Mouse (Mus musculus): ENCODE results near the gene Sae1.
"Not testable (repeated sequence)": the region's sequence is repeated elsewhere in the genome, so short reads cannot be mapped to it uniquely, and the experiment has no call there.

The Sae1 gene

DNA sequence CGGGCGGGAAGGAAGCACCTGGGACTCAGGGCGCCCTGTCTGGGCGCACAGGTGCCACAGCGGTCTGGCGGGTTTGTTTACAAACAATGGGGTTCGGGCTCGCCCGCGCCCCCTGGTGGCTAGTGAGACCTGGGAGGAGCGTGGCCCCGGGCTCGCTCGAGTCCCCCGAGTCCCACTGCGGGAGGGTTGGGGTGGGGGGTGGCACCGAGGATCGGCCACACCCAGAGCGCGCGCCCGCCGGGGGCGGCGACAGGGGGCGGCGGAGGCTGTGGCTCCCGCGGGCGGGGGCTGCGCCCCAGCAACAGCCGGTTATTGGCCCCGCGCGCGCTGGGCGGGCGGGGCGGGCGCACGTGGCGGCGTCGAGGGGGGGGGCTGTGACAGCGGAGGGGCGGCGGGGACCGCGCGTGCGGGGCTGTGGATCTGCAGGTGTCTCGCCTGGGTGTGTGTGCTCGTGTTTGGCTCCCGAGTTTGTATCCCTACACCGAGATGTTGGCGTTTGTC, 77.5 kb downstream of the Sae1 start:
- peak; percentile 71 for DNase-seq (ENCODE audit: low spot score in 2 of 2)

GRCm38 (mm10) chr7:16309318-16310019, 78.1 kb downstream of the Sae1 start:
- DNase-seq (ENCODE audit: low spot score in 2 of 2): peak; percentile 65 to 69

DNA sequence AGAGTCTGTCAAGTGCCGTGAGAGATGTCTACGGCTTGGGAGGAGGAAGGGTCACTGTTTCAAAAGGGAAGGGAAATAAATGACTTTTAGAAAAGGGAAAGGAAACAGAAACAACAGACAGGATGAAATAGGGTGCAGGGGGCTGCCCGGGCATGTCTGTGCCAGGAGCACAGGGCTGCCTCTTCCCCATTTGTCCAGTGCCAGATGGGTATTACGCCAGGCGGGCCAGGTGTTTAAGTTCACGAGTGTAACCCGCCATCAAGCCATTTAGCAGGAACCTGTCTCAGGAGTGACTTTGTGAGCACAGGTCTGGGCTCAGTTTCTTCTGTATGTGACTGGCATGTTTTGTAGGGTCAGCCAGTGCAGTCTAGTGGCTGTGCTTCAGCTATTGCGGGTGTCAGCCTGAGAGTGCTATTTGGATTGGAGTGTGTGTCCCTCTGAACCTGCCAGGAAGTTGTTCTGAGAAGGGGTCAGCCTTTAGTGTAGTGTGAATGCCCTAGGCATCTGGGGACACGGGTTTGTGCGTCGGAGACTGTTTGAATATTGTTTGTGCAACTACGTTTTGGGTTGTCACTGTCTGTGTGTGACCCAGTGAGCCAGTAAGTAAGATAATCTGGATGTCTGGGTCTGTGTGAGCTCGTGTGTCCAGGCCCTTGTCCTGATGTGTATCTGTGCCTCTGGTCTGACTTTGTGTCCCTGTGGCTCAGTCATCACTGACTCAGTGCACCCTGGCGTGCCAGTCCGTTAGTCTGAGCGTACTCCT, 78.9 kb downstream of the Sae1 start:
- no peak for DNase-seq (ENCODE audit: low spot score in 2 of 2)

GRCm38 (mm10) chr7:16308093-16308492, 79.5 kb downstream of the Sae1 start, which contains the start of gene Bbc3:
Gene Bbc3 (plus strand): TSS chr7:16308393.
- DNase-seq (ENCODE audit: low spot score in 2 of 2): not testable (repeated sequence)

GRCm38 (mm10) chr7:16307141-16307540, 80.5 kb downstream of the Sae1 start:
- not testable (repeated sequence) for DNase-seq (ENCODE audit: low spot score in 2 of 2)

- peak; percentile 86 to 92 for DNase-seq (ENCODE audit: low spot score in 2 of 2)
These were observed 88.1 kb downstream of the Sae1 start for GRCm38 (mm10) chr7:16299419-16300035.

- no peak for DNase-seq (ENCODE audit: low spot score in 2 of 2)
These were observed 88.7 kb downstream of the Sae1 start for GRCm38 (mm10) chr7:16298927-16299326.

DNA sequence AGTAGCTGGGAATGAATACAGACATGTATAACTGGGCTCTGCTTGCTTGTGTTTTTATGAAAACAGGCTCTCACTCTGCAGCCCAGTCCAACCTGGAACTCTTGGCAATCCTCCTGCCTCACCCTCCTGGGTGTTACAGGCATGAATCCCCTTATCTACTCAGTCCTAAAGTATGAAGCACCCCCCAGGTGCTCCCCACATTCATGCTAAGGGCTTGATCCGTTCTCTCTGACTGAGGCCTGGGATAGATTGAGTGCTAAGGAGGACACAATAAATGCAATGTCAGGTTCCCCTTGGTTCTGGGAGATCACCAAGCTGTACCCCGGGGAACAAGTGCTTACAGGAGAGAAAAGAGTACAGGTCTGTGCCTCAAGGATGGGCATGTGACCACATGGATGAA, 90.0 kb downstream of the Sae1 start:
- DNase-seq (ENCODE audit: low spot score in 2 of 2): no peak

DNA sequence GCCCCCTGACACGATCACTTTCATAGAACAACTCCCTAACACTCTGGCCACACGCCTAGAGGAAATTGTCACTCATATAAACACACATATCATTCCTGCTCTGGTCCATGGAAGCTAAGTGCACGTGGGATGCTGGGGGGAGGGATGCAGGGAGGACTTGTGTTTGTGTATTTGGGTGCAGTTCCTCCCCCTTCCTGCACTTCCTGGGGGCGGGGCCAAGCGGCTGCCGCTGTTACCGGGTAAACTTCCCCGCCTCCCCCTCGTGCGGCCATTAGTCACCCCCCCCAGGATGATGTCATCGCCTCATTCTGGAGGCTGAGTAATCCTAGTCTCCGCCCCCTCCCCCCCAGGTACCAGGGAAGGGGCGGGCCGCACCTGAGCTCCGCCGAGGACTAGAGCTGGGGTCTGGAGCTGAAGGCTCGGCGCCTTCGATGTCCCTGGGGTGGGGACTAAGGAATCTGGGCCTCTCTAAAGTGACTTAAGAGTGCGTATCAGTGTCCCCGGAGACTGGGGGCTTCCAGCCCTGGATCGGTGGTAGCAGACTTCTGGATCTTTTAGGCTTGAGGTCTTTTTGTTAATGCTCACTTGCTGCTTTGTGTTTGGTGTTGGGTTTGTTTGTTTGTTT, 90.7 kb downstream of the Sae1 start:
- DNase-seq (ENCODE audit: low spot score in 2 of 2): peak; percentile 56 to 62

DNA sequence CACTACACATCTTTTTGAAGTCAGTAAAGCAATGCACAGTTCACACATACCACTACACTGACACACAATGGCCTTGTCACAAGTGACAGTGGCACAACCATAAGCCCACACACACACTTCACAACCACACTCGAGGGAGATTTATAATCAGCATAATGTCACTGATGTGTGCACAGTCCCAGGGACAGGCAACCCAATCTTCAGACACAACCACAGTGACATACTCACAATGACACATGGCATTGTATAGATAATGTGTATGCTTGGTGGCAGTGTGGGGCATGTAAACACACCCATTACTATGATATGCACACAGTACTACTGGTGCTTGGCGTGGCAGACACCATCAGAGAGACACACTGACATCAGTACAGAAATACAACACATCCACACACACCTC, 91.5 kb downstream of the Sae1 start:
- no peak for DNase-seq (ENCODE audit: low spot score in 2 of 2)

GRCm38 (mm10) chr7:16295321-16295900, 92.2 kb downstream of the Sae1 start:
- peak; percentile 52 to 56 for DNase-seq (ENCODE audit: low spot score in 2 of 2)

DNA sequence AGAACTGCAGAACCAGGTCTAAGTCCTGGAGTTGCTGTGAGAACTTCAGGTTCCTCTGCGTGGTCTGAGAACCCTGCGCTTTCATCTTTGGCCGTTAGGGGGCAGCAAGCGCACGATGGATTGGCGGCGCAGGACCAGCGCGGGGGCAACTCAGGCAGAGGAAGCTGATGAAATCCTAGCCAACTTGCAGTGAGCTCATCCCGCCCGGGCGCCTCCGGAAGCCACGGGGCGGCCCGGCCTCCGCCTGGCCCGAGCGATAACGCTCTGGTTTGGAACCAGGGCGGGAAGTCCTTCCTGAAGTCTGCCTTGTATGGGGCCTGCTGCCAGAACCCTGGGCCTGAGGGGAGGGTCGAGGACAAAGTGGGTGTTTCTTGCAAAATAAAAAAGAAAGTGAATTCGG, 92.8 kb downstream of the Sae1 start:
- peak; percentile 92 to 93 for DNase-seq (ENCODE audit: low spot score in 2 of 2)

GRCm38 (mm10) chr7:16294346-16294745, 93.3 kb downstream of the Sae1 start:
- no peak for DNase-seq (ENCODE audit: low spot score in 2 of 2)

DNA sequence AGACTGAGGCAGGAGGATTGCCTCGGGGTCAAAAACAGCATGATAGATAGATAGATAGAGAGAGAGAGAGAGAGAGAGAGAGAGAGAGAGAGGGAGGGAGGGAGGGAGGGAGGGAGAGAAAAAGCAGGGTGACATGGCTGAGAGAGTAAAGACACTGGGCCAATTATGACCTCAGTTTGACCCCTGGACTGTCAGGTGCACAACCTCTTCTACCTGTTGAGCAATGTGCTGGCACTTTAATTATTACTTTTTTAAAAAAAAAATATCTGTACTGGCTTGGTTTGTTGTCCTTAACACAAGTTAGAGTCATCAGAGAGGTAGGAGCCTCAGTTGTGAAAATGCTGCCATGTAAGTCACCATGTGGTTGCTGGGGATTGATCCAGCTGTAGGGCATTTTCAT, 99.8 kb downstream of the Sae1 start:
- no peak for DNase-seq (ENCODE audit: low spot score in 2 of 2)

DNA sequence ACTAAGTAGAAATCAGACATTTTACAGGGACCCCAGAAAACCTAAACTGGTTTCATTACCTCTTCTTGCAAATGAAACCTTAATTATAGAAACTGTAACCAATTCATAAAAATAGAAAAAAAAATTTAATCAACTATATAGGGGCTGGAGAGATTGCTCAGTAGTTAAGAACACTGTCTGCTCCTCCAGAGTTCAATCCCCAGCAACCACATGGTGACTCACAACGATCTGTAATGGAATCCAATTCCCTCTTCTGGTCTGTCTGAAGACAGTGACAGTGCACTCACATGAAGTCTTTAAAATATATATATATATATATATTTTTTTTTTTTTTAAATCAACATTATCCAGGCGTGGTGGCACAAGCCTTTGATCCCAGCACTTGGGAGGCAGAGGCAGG, 100.6 kb downstream of the Sae1 start:
- no peak for DNase-seq (ENCODE audit: low spot score in 2 of 2)

DNA sequence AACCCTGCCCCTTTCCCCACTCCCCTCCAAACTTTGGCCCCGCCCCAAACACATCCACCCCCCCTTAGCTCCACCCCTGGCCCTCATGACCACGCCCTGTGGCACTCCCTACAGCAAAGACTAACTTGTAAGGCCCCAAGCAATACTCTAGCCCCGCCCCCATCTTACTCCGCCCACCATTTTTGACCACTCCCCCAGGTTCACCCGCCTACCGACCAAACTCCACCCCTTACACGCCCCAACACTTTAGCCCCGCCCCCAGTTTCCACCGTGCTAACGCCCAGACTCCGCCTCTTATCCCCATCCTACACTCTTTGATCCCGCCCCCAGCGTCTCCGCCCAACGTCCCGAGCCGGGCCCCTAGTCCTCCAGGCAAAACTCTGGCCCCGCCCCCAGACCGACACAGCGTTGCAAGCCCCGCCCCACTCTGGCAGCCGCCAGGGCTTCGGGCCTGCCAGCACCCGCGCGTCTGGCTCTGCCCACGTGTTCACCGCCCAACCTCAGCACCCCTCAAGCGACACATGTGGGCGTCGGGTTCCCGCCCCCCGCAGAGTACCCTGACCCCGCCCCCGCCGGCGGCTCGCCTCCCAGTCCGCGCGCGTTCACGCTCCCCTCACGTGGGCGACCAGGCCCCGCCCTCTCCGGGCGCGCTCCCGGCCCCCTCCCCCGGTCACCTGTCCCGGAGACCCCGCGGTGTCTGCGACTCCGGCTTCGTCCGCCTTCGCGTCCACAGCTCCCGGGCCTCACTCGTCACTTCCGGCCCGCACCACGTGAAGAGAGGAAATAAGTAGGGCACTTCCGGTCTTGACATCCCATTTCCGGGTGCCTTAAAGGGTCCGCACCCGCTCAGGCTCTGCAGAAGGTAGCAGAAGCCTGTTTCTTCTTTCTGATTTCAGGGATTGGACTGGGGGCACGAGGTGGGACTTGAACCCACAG, 101.3 kb downstream of the Sae1 start, which contains the start of gene Ccdc9:
TSS of gene Ccdc9 (minus strand) at position 770 of the 936 bp plus-strand sequence.
- peak; percentile 96 to 98 for DNase-seq (ENCODE audit: low spot score in 2 of 2)

DNA sequence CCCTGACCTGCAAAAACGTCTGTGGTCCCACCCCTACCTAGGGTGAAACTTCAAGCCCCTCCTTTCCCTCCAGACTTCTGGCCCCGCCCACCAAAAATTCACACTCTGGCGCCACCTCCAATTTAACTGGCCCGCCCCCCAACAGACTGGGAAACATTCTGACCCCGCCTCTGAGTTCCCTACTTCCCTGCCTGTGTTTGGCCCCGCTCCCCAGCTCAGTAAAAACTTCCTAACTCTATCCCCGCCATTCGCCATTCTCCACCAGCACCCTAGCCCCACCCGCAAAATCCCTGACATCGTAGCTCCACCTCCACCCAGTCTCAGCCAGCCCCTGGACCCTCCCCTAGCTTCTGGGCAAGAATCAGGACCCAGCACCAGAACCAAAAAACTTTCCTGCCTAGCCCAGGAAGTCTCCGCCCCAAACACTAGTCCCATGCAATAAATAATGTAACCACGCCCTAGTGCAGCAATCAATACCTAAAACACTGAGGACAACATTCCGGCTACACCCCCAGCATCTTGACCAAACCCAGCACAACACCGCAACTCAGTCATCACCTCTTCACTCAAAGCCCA, 102.1 kb downstream of the Sae1 start:
- DNase-seq (ENCODE audit: low spot score in 2 of 2): peak in 1 of 2 experiments; percentile 41

DNA sequence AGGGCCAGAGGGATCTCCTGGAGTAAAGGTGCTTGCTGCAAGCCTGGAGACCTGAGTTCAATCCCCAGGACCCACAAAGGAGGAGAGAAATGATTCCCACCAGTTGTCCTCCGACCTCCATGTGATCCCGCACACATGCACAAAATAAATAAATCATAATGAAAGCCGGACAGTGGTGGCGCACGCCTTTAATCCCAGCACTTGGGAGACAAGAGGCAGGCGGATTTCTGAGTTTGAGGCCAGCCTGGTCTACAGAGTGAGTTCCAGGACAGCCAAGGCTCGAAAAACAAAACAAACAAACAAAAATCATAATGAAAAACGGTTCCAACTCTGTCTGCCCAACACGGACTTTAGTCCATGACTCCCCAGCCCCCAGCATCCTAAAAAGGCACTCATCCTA, 102.7 kb downstream of the Sae1 start:
- no peak for DNase-seq (ENCODE audit: low spot score in 2 of 2)

- DNase-seq (ENCODE audit: low spot score in 2 of 2): no peak
These were observed 103.6 kb downstream of the Sae1 start for GRCm38 (mm10) chr7:16284001-16284400.

DNA sequence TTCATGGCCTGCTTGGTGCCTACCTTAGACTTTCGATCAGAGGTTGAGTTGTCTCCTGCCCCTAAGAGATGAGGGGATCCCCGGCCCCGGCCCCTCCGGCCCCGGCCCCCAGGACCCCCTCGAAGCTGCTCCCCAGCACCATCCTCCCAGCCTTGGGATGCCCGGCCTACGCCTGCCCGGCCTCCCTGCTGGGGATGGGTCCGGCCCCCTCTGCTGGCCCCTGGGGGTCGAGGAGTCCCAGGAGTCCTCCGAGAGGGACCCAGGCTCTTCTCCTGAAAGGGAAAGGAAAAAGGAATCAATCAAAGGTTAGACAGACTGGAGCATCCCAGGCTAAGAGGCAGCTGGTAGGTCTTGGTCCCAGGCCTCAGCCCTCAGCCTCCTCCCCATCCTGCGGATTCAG, 105.3 kb downstream of the Sae1 start:
- no peak for DNase-seq (ENCODE audit: low spot score in 2 of 2)
